Mouse (Mus musculus) B cell, adult 62 days (primary cell): ENCODE data around the gene B3gnt7. TPM values are rescaled to one million over a fixed set of nuclear protein-coding genes. Genes with fewer than 3 reads are reported as not detected.

Experiments
- total RNA-seq: library from RNA; stranded (reverse); gene quantifications from 4 replicates; pipeline ENCODE4 v1.2.4, GENCODE M21; 2023

The B3gnt7 gene
- total RNA-seq: 19.4 to 26.5 TPM (median 21.7 TPM) in 4 replicates

GRCm38 (mm10) chr1:86302532-86302931, at the start of gene B3gnt7:
Gene B3gnt7, plus strand, starts transcription at chr1:86302832.

Other genes with a start within 250 kb of the B3gnt7 start
- gene Psmd1, start 238.4 kb upstream of the B3gnt7 start, total RNA-seq: 53.8 to 58.4 TPM (median 57.8 TPM) in 4 replicates
- gene Htr2b, start 190.9 kb upstream of the B3gnt7 start, total RNA-seq: not detected in 4 replicates
- gene Gm21972, start 169.2 kb upstream of the B3gnt7 start, total RNA-seq: 1.9 to 2.3 TPM (median 2.0 TPM) in 3 of 4 replicates, not detected in the other
- 5.3 to 7.1 TPM (median 6.6 TPM) in 4 replicates for gene Armc9, start 148.1 kb upstream of the B3gnt7 start, total RNA-seq
- gene Ncl, start 56.6 kb downstream of the B3gnt7 start, total RNA-seq: 523 to 570 TPM (median 562 TPM) in 4 replicates
- gene Nmur1, start 123.4 kb downstream of the B3gnt7 start, total RNA-seq: not detected in 4 replicates
- not detected in 4 replicates for gene Tex44, start 123.5 kb downstream of the B3gnt7 start, total RNA-seq
- 1,771 to 1,875 TPM (median 1,797 TPM) in 4 replicates for gene Ptma, start 223.9 kb downstream of the B3gnt7 start, total RNA-seq